Mouse (Mus musculus) heart, embryonic 11.5 days (tissue): ENCODE data around the gene Tecta. TPM values are rescaled to one million over a fixed set of nuclear protein-coding genes. Genes with fewer than 3 reads are reported as not detected.

Experiments
- ATAC-seq: fragments of 200-750 bp; cut with Nextera tagmentation; replicated peaks from 2 replicates; pipeline ENCODE4 v1.8.0; 2017; ENCODE audit warnings: moderate library complexity; ENCODE audit not compliant: insufficient number of reproducible peaks, low FRiP score, low TSS enrichment
- H3K27ac ChIP-seq: fragments of 300-500 bp; sonication (generic); 2 replicates; pipeline ENCODE4 v1.5.1; 2014; ENCODE audit warnings: mild to moderate bottlenecking, low read depth, low read length
- H3K27me3 ChIP-seq: fragments of 300-500 bp; sonication (generic); 2 replicates; pipeline ENCODE4 v1.6.1; 2014; ENCODE audit warnings: mild to moderate bottlenecking, low read length, mixed read lengths; ENCODE audit not compliant: control insufficient read depth, insufficient read depth
- H3K36me3 ChIP-seq: fragments of 300-500 bp; sonication (generic); 2 replicates; pipeline ENCODE4 v1.6.1; 2014; ENCODE audit warnings: mild to moderate bottlenecking, low read length, moderate library complexity, mixed read lengths; ENCODE audit not compliant: control insufficient read depth, insufficient read depth
- H3K4me1 ChIP-seq: fragments of 300-500 bp; sonication (generic); 2 replicates; pipeline ENCODE4 v1.6.1; 2014; ENCODE audit warnings: low read length; ENCODE audit not compliant: control insufficient read depth, insufficient read depth
- H3K4me2 ChIP-seq: fragments of 300-500 bp; sonication (generic); 2 replicates; pipeline ENCODE4 v1.6.1; 2014; ENCODE audit warnings: mild to moderate bottlenecking, moderate library complexity
- H3K4me3 ChIP-seq: fragments of 300-500 bp; sonication (generic); 2 replicates; pipeline ENCODE4 v1.5.1; 2014; ENCODE audit warnings: low read depth, low read length
- H3K9ac ChIP-seq: fragments of 300-500 bp; sonication (generic); 2 replicates; pipeline ENCODE4 v1.6.1; 2014; ENCODE audit warnings: mild to moderate bottlenecking, low read depth, low read length, moderate library complexity
- H3K9me3 ChIP-seq: fragments of 300-500 bp; sonication (generic); replicated peaks from 2 replicates; pipeline ENCODE4 v1.6.1; 2016; ENCODE audit warnings: low read length; ENCODE audit not compliant: control insufficient read depth
- WGBS: fragments of 180-500 bp; shearing (Covaris S2); extraction: QIAGEN DNeasy Blood & Tissue Kit; methylation state at CpG from one replicate; pipeline ENCODE4 v1.1.7; 2014; ENCODE audit not compliant: insufficient replicate concordance; 5-methylcytosine and 5-hydroxymethylcytosine counted together
- polyA plus RNA-seq: library from polyadenylated mRNA; unstranded; fragments of >200 nt; fragmentation: Nextera tagmentation; extraction: Ambion mirVana; gene quantifications from 2 replicates; pipeline ENCODE4 v1.2.1, GENCODE M21; 2014

The Tecta gene
- polyA plus RNA-seq, 1 experiment from 2014 or later = 0.07 TPM

- Histone ChIP-seq H3K27ac (no peak overlapping the region), H3K27me3 (no peaks in the 10 kb centered on the region), H3K36me3 (no peaks in the 10 kb centered on the region), H3K9ac (no peak overlapping the region), H3K4me2 (no peak overlapping the region), H3K9me3 (no peaks in the 10 kb centered on the region), H3K4me1 (peaks cover 5% of the 10 kb centered on the region; the same call in 1 of the 2 replicates), H3K4me3 (no peak overlapping the region)
- ATAC-seq = no peak
- WGBS = 46% methylated on average over 10 of the region's 10 CpGs
Measured at GRCm38 (mm10) chr9:42426661-42427358, 27.1 kb upstream of the Tecta start.

- Histone ChIP-seq H3K27ac (no peak overlapping the region), H3K9ac (no peak overlapping the region), H3K4me2 (no peak overlapping the region), H3K36me3 (0 out of 2 replicates have a peak, but pooled peaks cover 2% of the 10 kb centered on the region), H3K27me3 (no peaks in the 10 kb centered on the region), H3K4me3 (no peak overlapping the region), H3K4me1 (peaks cover 5% of the 10 kb centered on the region; the same call in 1 of the 2 replicates), H3K9me3 (no peaks in the 10 kb centered on the region)
- 74% methylated on average over 2 of the region's 2 CpGs for WGBS
- no peak for ATAC-seq
Measured at GRCm38 (mm10) chr9:42423649-42424048, 23.9 kb upstream of the Tecta start.

GRCm38 (mm10) chr9:42419687-42420086, 20.0 kb upstream of the Tecta start:
- H3K4me2 ChIP-seq = no peak overlapping the region
- H3K27ac ChIP-seq = no peak overlapping the region
- H3K9me3 ChIP-seq = no peaks in the 10 kb centered on the region
- no peaks in the 10 kb centered on the region for H3K4me1 ChIP-seq
- no peak overlapping the region for H3K9ac ChIP-seq
- WGBS = 50% methylated on average over 2 of the region's 2 CpGs
- no peaks in the 10 kb centered on the region for H3K27me3 ChIP-seq
- 0 out of 2 replicates have a peak, but pooled peaks cover 2% of the 10 kb centered on the region for H3K36me3 ChIP-seq
- no peak for ATAC-seq
- H3K4me3 ChIP-seq = no peak overlapping the region

GRCm38 (mm10) chr9:42418786-42419185, 19.1 kb upstream of the Tecta start:
- no peak for ATAC-seq
- Histone ChIP-seq H3K9ac (no peak overlapping the region), H3K4me2 (no peak overlapping the region), H3K4me1 (no peaks in the 10 kb centered on the region), H3K9me3 (no peaks in the 10 kb centered on the region), H3K36me3 (0 out of 2 replicates have a peak, but pooled peaks cover 2% of the 10 kb centered on the region), H3K27me3 (no peaks in the 10 kb centered on the region), H3K4me3 (no peak overlapping the region), H3K27ac (no peak overlapping the region)
- 85% methylated on average over 5 of the region's 5 CpGs for WGBS

- Histone ChIP-seq H3K27me3 (no peaks in the 10 kb centered on the region), H3K4me1 (no peaks in the 10 kb centered on the region), H3K9ac (no peak overlapping the region), H3K9me3 (no peaks in the 10 kb centered on the region), H3K27ac (no peak overlapping the region), H3K36me3 (0 out of 2 replicates have a peak, but pooled peaks cover 2% of the 10 kb centered on the region), H3K4me2 (no peak overlapping the region), H3K4me3 (no peak overlapping the region)
- ATAC-seq = no peak
- 79% methylated on average over 12 of the region's 12 CpGs for WGBS
Measured at GRCm38 (mm10) chr9:42417352-42417952, 17.7 kb upstream of the Tecta start.

GRCm38 (mm10) chr9:42415184-42415583, 15.5 kb upstream of the Tecta start:
- H3K9ac ChIP-seq = no peak overlapping the region
- H3K4me2 ChIP-seq = no peak overlapping the region
- WGBS = 40% methylated on average over 1 of the region's 1 CpGs
- no peaks in the 10 kb centered on the region for H3K27me3 ChIP-seq
- ATAC-seq = no peak
- H3K4me1 ChIP-seq = no peaks in the 10 kb centered on the region
- no peak overlapping the region for H3K27ac ChIP-seq
- H3K36me3 ChIP-seq = no peaks in the 10 kb centered on the region; the same call in 1 of the 2 replicates
- no peaks in the 10 kb centered on the region for H3K9me3 ChIP-seq
- H3K4me3 ChIP-seq = no peak overlapping the region

GRCm38 (mm10) chr9:42413345-42413744, 13.6 kb upstream of the Tecta start:
- no peaks in the 10 kb centered on the region for H3K9me3 ChIP-seq
- no peak overlapping the region for H3K4me3 ChIP-seq
- no peak for ATAC-seq
- H3K27ac ChIP-seq = no peak overlapping the region
- H3K4me1 ChIP-seq = no peaks in the 10 kb centered on the region
- no peaks in the 10 kb centered on the region; the same call in 1 of the 2 replicates for H3K36me3 ChIP-seq
- H3K9ac ChIP-seq = no peak overlapping the region
- no peak overlapping the region for H3K4me2 ChIP-seq
- 90% methylated on average over 12 of the region's 12 CpGs for WGBS
- no peaks in the 10 kb centered on the region for H3K27me3 ChIP-seq

GRCm38 (mm10) chr9:42411296-42411695, 11.6 kb upstream of the Tecta start:
- no peak overlapping the region for H3K4me2 ChIP-seq
- no peaks in the 10 kb centered on the region; the same call in 1 of the 2 replicates for H3K36me3 ChIP-seq
- 83% methylated on average over 6 of the region's 6 CpGs for WGBS
- H3K4me1 ChIP-seq = no peaks in the 10 kb centered on the region
- H3K9ac ChIP-seq = no peak overlapping the region
- H3K4me3 ChIP-seq = no peak overlapping the region
- H3K27me3 ChIP-seq = no peaks in the 10 kb centered on the region
- H3K9me3 ChIP-seq = no peaks in the 10 kb centered on the region
- H3K27ac ChIP-seq = no peak overlapping the region
- no peak for ATAC-seq
